Mouse (Mus musculus) hindbrain, embryonic 15.5 days (tissue): ENCODE measurements around the gene Gm11564. TPM values are rescaled to one million over a fixed set of nuclear protein-coding genes. Genes with fewer than 3 reads are reported as not detected.
"Not testable (repeated sequence)": the region's sequence is repeated elsewhere in the genome, so short reads cannot be mapped to it uniquely, and the experiment has no call there.

Experiments
- ATAC-seq: fragments of 200-750 bp; cut with Nextera tagmentation; 2 replicates; pipeline ENCODE4 v1.8.0; 2017; ENCODE audit warnings: low read depth, moderate number of reproducible peaks, moderate TSS enrichment; ENCODE audit not compliant: low FRiP score
- H3K27ac ChIP-seq: fragments of 300-500 bp; sonication (generic); replicated peaks from 2 replicates; pipeline ENCODE4 v1.5.1; 2015; ENCODE audit warnings: mild to moderate bottlenecking, inconsistent platforms
- H3K27me3 ChIP-seq: fragments of 300-500 bp; sonication (generic); 2 replicates; pipeline ENCODE4 v1.6.1; 2015; ENCODE audit warnings: control low read depth, inconsistent platforms
- H3K36me3 ChIP-seq: fragments of 300-500 bp; sonication (generic); 2 replicates; pipeline ENCODE4 v1.6.1; 2015; ENCODE audit warnings: control low read depth, inconsistent platforms
- H3K4me1 ChIP-seq: fragments of 300-500 bp; sonication (generic); replicated peaks from 2 replicates; pipeline ENCODE4 v1.6.1; 2015; ENCODE audit warnings: control low read depth, inconsistent platforms
- H3K4me2 ChIP-seq: fragments of 300-500 bp; sonication (generic); 2 replicates; pipeline ENCODE4 v1.6.1; 2015; ENCODE audit warnings: moderate library complexity, mild to moderate bottlenecking, inconsistent platforms
- H3K4me3 ChIP-seq: fragments of 300-500 bp; sonication (generic); 2 replicates; pipeline ENCODE4 v1.5.1; 2015; ENCODE audit warnings: mild to moderate bottlenecking, inconsistent platforms
- H3K9ac ChIP-seq: fragments of 300-500 bp; sonication (generic); 2 replicates; pipeline ENCODE4 v1.6.1; 2015; ENCODE audit warnings: inconsistent platforms
- H3K9me3 ChIP-seq: fragments of 300-500 bp; sonication (generic); 2 replicates; pipeline ENCODE4 v1.6.1; 2016; ENCODE audit warnings: control low read depth, inconsistent platforms
- WGBS: fragments of 180-500 bp; shearing (Covaris S2); methylation state at CpG from one replicate; pipeline ENCODE4 v1.1.7; 2015; 5-methylcytosine and 5-hydroxymethylcytosine counted together
- polyA plus RNA-seq: library from polyadenylated mRNA; unstranded; fragments of >200 nt; fragmentation: Nextera tagmentation; extraction: Ambion mirVana; gene quantifications from 2 replicates; pipeline ENCODE4 v1.2.1, GENCODE M21; 2015

The Gm11564 gene
- not detected in 2 replicates for polyA plus RNA-seq

GRCm38 (mm10) chr11:99815566-99815965 is at the start of gene Gm11564:
TSS of gene Gm11564 (minus strand) at chr11:99815666.
- WGBS: 90% methylated on average over 2 of the region's 2 CpGs
- H3K36me3 ChIP-seq, H3K27ac ChIP-seq, H3K4me3 ChIP-seq, H3K9ac ChIP-seq, H3K9me3 ChIP-seq, H3K4me2 ChIP-seq, H3K4me1 ChIP-seq, ATAC-seq, H3K27me3 ChIP-seq: not testable (repeated sequence)

- WGBS: 69% methylated on average over 1 of the region's 1 CpGs
- H3K4me1 ChIP-seq, H3K9ac ChIP-seq, H3K27me3 ChIP-seq, H3K36me3 ChIP-seq, ATAC-seq, H3K9me3 ChIP-seq, H3K27ac ChIP-seq, H3K4me2 ChIP-seq, H3K4me3 ChIP-seq: not testable (repeated sequence)
Observed at GRCm38 (mm10) chr11:99864176-99864575, 48.7 kb upstream of the Gm11564 start, which contains the start of gene Gm11559. TSS of gene Gm11559 (plus strand) at chr11:99864476.

GRCm38 (mm10) chr11:99858761-99859160 is 43.3 kb upstream of the Gm11564 start:
- ATAC-seq: no peak
- 82% methylated on average over 2 of the region's 2 CpGs for WGBS
- H3K9ac ChIP-seq: no peak overlapping the region

GRCm38 (mm10) chr11:99857617-99858016 is 42.2 kb upstream of the Gm11564 start, which contains the start of gene Gm11568:
TSS of gene Gm11568 (plus strand) at chr11:99857917.
- WGBS: 98% methylated on average over 2 of the region's 2 CpGs
- Histone ChIP-seq H3K27me3 (no peaks in the 10 kb centered on the region), H3K4me2 (no peak within 1 kb of the TSS), H3K36me3 (no peaks in the 10 kb centered on the region), H3K4me1 (no peaks in the 10 kb centered on the region), H3K9ac (no peak within 1 kb of the TSS), H3K27ac (no peak within 1 kb of the TSS), H3K4me3 (no peak within 1 kb of the TSS), H3K9me3 (no peaks in the 10 kb centered on the region)
- ATAC-seq: no peak

More at GRCm38 (mm10) chr11:99858761-99859160, 43.3 kb upstream of the Gm11564 start:
- Histone ChIP-seq H3K36me3 (no peaks in the 10 kb centered on the region), H3K9me3 (no peaks in the 10 kb centered on the region), H3K27ac (no peak overlapping the region), H3K27me3 (no peaks in the 10 kb centered on the region), H3K4me1 (no peaks in the 10 kb centered on the region), H3K4me3 (no peak overlapping the region), H3K4me2 (no peak overlapping the region)

GRCm38 (mm10) chr11:99854121-99854520 is 38.7 kb upstream of the Gm11564 start:
- no peak overlapping the region for H3K4me3 ChIP-seq
- no peak overlapping the region for H3K4me2 ChIP-seq
- H3K9ac ChIP-seq: no peak overlapping the region
- no peak overlapping the region for H3K27ac ChIP-seq
- no peaks in the 10 kb centered on the region for H3K27me3 ChIP-seq
- ATAC-seq: no peak
- no peaks in the 10 kb centered on the region for H3K36me3 ChIP-seq
- no peaks in the 10 kb centered on the region for H3K9me3 ChIP-seq
- H3K4me1 ChIP-seq: no peaks in the 10 kb centered on the region
- WGBS: 65% methylated on average over 3 of the region's 3 CpGs

GRCm38 (mm10) chr11:99851508-99851907 is 36.0 kb upstream of the Gm11564 start, which contains the start of gene Krtap4-16:
TSS of gene Krtap4-16 (minus strand) at chr11:99851608.
- no peak within 1 kb of the TSS for H3K9ac ChIP-seq
- no peak within 1 kb of the TSS for H3K4me2 ChIP-seq
- no peaks in the 10 kb centered on the region for H3K27me3 ChIP-seq
- no peak for ATAC-seq
- H3K4me3 ChIP-seq: no peak within 1 kb of the TSS
- no peaks in the 10 kb centered on the region for H3K4me1 ChIP-seq
- no peak within 1 kb of the TSS for H3K27ac ChIP-seq
- no peaks in the 10 kb centered on the region for H3K9me3 ChIP-seq
- H3K36me3 ChIP-seq: no peaks in the 10 kb centered on the region

GRCm38 (mm10) chr11:99846746-99847145 is 31.3 kb upstream of the Gm11564 start:
- H3K9ac ChIP-seq: no peak overlapping the region
- WGBS: 95% methylated on average over 2 of the region's 2 CpGs
- no peak for ATAC-seq
- H3K4me1 ChIP-seq: no peaks in the 10 kb centered on the region
- H3K9me3 ChIP-seq: no peaks in the 10 kb centered on the region
- H3K4me2 ChIP-seq: no peak overlapping the region
- H3K4me3 ChIP-seq: no peak overlapping the region
- no peak overlapping the region for H3K27ac ChIP-seq
- H3K27me3 ChIP-seq: no peaks in the 10 kb centered on the region
- no peaks in the 10 kb centered on the region for H3K36me3 ChIP-seq

- 77% methylated on average over 1 of the region's 1 CpGs for WGBS
- H3K4me2 ChIP-seq: no peak overlapping the region
- H3K4me1 ChIP-seq: no peaks in the 10 kb centered on the region
- H3K9me3 ChIP-seq: no peaks in the 10 kb centered on the region
- no peak overlapping the region for H3K9ac ChIP-seq
- no peak for ATAC-seq
- H3K4me3 ChIP-seq: no peak overlapping the region
- no peak overlapping the region for H3K27ac ChIP-seq
- no peaks in the 10 kb centered on the region for H3K36me3 ChIP-seq
- H3K27me3 ChIP-seq: no peaks in the 10 kb centered on the region
Observed at GRCm38 (mm10) chr11:99842185-99842584, 26.7 kb upstream of the Gm11564 start.

- no peak within 1 kb of the TSS for H3K9ac ChIP-seq
- no peaks in the 10 kb centered on the region for H3K4me1 ChIP-seq
- no peak within 1 kb of the TSS for H3K4me2 ChIP-seq
- H3K27me3 ChIP-seq: no peaks in the 10 kb centered on the region
- no peak for ATAC-seq
- no peak within 1 kb of the TSS for H3K4me3 ChIP-seq
- 78% methylated on average over 1 of the region's 1 CpGs for WGBS
- no peaks in the 10 kb centered on the region for H3K36me3 ChIP-seq
- no peak within 1 kb of the TSS for H3K27ac ChIP-seq
- H3K9me3 ChIP-seq: no peaks in the 10 kb centered on the region
Observed at GRCm38 (mm10) chr11:99837966-99838365, 22.5 kb upstream of the Gm11564 start, which contains the start of gene 2300003K06Rik. TSS of gene 2300003K06Rik (minus strand) at chr11:99838066.

- ATAC-seq, H3K27me3 ChIP-seq, H3K27ac ChIP-seq, H3K4me2 ChIP-seq, H3K9me3 ChIP-seq, H3K4me1 ChIP-seq, H3K9ac ChIP-seq, H3K36me3 ChIP-seq, H3K4me3 ChIP-seq: not testable (repeated sequence)
Observed at GRCm38 (mm10) chr11:99809792-99810191, 5.7 kb downstream of the Gm11564 start, which contains the start of gene Krtap4-13. TSS of gene Krtap4-13 (minus strand) at chr11:99809892.

GRCm38 (mm10) chr11:99804346-99804745 is 11.1 kb downstream of the Gm11564 start, which contains the start of gene Gm11554:
TSS of gene Gm11554 (minus strand) at chr11:99804446.
- ATAC-seq, H3K4me2 ChIP-seq, H3K4me3 ChIP-seq, H3K9me3 ChIP-seq, H3K27me3 ChIP-seq, H3K27ac ChIP-seq, H3K36me3 ChIP-seq, H3K4me1 ChIP-seq, H3K9ac ChIP-seq: not testable (repeated sequence)
- WGBS: no CpG with 5 or more reads among the region's 1 CpGs

GRCm38 (mm10) chr11:99798832-99799231 is 16.6 kb downstream of the Gm11564 start, which contains the start of gene Gm11569:
TSS of gene Gm11569 (minus strand) at chr11:99798932.
- H3K4me2 ChIP-seq, H3K4me1 ChIP-seq, H3K9ac ChIP-seq, H3K4me3 ChIP-seq, H3K27ac ChIP-seq, ATAC-seq, H3K27me3 ChIP-seq, H3K9me3 ChIP-seq, H3K36me3 ChIP-seq: not testable (repeated sequence)
- WGBS: no CpG with 5 or more reads among the region's 1 CpGs

GRCm38 (mm10) chr11:99793367-99793766 is 22.1 kb downstream of the Gm11564 start, which contains the start of gene Gm11596:
TSS of gene Gm11596 (minus strand) at chr11:99793467.
- H3K4me1 ChIP-seq: no peaks in the 10 kb centered on the region
- no peak within 1 kb of the TSS for H3K27ac ChIP-seq
- no peak within 1 kb of the TSS for H3K9ac ChIP-seq
- 86% methylated on average over 2 of the region's 2 CpGs for WGBS
- H3K4me3 ChIP-seq: no peak within 1 kb of the TSS
- H3K4me2 ChIP-seq: no peak within 1 kb of the TSS
- no peak for ATAC-seq
- H3K27me3 ChIP-seq: no peaks in the 10 kb centered on the region
- H3K36me3 ChIP-seq: no peaks in the 10 kb centered on the region
- no peaks in the 10 kb centered on the region for H3K9me3 ChIP-seq
